Mouse (Mus musculus): ENCODE data around the gene Cisd3. TPM values are rescaled to one million over a fixed set of nuclear protein-coding genes. Genes with fewer than 3 reads are reported as not detected.
"Not testable (repeated sequence)": the region's sequence is repeated elsewhere in the genome, so short reads cannot be mapped to it uniquely, and the experiment has no call there.

Gene Cisd3
- polyA plus RNA-seq, 1 experiment from 2014 or later: 20.5 TPM

DNA sequence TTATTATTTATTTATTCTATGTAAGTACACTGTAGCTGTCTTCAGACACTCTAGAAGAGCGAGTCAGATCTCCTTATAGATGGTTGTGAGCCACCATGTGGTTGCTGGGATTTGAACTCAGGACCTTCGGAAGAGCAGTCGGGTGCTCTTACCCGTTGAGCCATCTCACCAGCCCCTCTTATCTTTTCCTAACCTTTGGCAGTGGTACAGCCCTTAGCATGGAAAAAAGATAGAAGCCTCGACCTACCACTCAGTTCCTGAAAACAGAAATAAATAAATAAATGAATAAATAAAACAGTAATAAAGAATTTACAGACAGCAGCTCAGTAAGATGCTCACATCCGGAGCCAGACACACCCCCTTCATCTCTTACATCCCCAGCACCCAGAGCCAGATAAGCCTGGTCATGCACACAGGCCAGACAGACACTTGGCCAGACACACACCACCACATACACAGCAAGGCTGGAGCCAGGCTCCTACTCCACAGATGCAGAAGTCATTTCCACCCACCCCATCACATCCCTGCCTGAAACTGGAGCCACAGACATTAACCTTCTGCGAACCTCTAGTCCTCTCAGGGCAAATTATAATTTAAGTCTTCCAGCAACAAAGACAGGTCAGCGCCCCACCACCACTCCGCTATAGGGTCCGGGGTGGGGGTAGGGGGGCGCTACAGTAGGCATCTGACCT, 11.7 kb downstream of the Cisd3 start:
- peak overlapping the region; percentile 99 for H3K27ac ChIP-seq (replicated peaks)
- DNase-seq (ENCODE audit: low spot score): no peak
- H3K4me1 ChIP-seq: peaks cover 72% of the 10 kb centered on the region
- 66% methylated on average over 11 of the region's 11 CpGs for WGBS
- H3K4me3 ChIP-seq: peak overlapping the region; percentile 90
- no peaks in the 10 kb centered on the region for H3K9me3 ChIP-seq (replicated peaks)
- 0 out of 2 replicates have a peak, but pooled peaks cover 7% of the 10 kb centered on the region for H3K27me3 ChIP-seq (ENCODE audit: low read depth, poor library complexity, severe bottlenecking)
- peaks cover 30% of the 10 kb centered on the region for H3K36me3 ChIP-seq

DNA sequence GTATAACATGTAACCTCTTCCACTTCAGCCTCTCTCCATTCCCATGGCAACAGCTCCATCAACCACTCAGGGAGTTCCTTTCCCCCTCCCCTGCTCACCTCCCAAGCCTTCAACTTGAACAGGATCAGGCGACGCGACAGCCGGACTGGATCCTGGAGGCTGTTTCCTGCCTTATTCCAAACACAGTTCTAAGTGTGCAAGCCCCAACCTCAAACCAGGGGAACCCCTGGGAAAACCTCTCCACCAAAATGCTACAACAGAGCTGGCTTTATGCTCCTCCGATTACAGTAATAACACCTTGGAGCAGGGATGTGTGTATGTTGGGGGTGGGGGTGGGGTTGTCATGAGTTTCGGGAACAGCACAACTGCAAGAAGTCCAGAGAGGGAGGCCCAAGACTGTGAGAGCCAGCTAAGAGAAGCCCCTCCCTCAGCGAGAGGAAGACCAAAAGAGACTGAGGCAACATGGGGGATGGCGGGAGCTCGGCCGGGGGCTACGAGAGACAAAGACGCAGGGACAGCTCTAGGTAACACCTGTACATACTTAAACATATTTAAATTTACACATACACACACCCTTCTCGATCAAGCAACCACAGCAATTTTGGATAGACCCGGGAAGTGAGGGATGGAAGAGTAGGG, 12.4 kb downstream of the Cisd3 start:
- WGBS: 3% methylated on average over 14 of the region's 14 CpGs
- H3K4me1 ChIP-seq: peaks cover 72% of the 10 kb centered on the region

DNA sequence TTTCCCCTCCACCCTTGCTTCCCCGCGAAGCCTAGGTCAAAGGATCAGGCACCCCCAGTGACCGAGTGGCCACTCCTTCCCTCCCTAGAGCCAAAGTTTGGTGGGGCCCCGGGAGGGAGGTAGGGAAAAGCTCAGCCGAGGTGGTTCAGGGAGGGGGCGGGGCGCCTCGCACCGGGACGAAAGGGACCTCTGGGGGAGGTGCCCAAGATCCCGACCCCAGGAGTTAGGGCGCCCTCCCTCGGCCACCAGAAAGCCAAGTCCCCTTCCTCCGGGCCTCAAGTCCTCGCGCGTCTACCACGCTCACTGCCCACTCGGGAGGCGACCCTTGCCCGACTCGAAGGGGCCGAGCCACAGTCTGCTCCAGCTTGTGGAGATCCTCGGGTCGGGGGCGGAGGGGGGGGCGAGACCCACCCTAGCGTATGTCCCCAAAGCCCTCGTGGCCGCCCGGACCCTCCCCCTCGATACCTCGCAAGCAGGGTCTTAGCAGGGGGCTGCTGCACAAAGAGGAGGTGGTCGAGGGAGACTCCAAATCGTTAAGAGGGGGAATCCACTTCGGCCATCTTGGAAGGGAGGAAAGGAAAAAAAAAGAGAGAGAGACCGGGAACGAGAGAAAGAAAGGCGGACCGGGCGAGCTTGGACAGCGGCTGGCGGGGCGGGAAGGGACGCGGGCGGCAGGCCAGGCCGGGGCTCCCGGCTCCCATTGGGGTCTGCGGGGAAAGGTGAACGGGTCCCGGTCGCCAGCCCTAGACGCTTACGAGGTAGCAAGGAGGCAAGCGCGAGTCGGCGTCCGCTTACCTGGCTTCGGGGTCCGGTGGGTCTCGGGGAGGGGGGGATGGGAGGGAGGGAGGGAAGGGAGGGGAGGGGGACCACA, 13.3 kb downstream of the Cisd3 start:
- peaks cover 15% of the 10 kb centered on the region; the same call in 1 of the 2 replicates for H3K36me3 ChIP-seq
- H3K4me1 ChIP-seq: peaks cover 75% of the 10 kb centered on the region
- H3K27me3 ChIP-seq (ENCODE audit: low read depth, poor library complexity, severe bottlenecking): 0 out of 2 replicates have a peak, but pooled peaks cover 7% of the 10 kb centered on the region
- DNase-seq (ENCODE audit: low spot score): peak; percentile 88
- H3K4me3 ChIP-seq: peak overlapping the region; percentile 90
- peak overlapping the region; percentile 99 for H3K27ac ChIP-seq (replicated peaks)
- no peaks in the 10 kb centered on the region for H3K9me3 ChIP-seq (replicated peaks)
- under 1% methylated on average over 61 of the region's 63 CpGs for WGBS

More for the DNA sequence above, 12.4 kb downstream of the Cisd3 start:
- H3K27me3 ChIP-seq (ENCODE audit: low read depth, poor library complexity, severe bottlenecking): 0 out of 2 replicates have a peak, but pooled peaks cover 7% of the 10 kb centered on the region
- peak overlapping the region; percentile 99 for H3K27ac ChIP-seq (replicated peaks)
- H3K9me3 ChIP-seq (replicated peaks): no peaks in the 10 kb centered on the region
- H3K4me3 ChIP-seq: peak overlapping the region; percentile 90
- H3K36me3 ChIP-seq: peaks cover 23% of the 10 kb centered on the region
- DNase-seq (ENCODE audit: low spot score): peak; percentile 55

DNA sequence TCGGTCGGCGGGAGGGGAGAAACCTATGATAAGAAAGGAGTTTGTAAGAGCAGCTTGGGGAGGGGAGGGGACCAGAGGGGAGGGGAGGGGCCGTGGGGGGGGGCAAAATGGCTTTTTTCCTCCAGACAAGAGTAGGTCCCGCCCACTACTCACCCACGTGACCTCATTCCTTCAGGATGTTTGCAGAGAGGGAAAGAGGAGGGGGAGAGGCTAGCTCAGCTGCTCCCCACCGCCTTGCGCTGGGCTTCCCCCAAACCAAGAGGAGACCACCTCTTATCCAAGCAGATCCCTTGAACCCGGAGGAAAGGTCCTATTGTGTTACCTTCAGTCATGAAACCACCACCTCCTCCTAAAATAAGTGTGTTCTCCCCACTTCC, 14.0 kb downstream of the Cisd3 start:
- 0% methylated on average over 5 of the region's 9 CpGs for WGBS

DNA sequence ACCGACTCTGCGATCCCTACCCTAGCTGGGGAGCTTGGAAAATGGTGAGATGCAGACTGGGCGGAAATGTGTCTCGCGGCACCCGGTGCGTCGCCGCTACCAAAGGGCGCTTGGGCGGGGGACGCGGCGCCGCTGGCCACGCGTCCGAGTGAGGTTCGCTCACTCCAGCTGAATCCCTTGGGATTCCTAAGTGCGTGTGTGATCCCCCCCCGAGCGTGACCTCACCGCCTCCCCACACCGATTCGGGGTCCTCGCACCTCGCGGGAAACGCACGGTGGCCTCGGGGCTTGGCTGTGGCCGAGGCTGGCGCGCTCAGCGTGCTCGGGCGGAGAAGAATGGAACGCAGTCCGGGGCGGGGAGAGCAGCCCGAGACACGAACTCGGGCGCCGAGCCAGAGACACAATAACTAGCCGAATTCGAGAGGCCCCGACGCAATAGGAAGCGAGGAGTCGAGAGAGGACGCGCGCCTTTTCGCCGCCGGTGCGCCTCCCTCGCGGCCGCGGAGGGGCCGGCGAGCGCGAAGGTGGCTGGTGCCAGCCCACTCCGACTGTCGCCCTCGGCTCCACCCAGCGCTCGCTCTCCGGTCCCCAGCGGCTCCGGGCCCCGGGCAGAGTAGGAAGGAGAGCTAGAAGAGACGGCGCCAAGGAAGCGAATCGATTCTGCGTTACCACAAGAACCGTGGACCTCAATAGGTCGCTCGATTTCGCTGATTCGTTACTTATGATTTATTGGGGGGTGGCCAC, 14.5 kb downstream of the Cisd3 start, which contains the start of gene Pcgf2:
TSS of gene Pcgf2 (minus strand) at position 495 of the 743 bp plus-strand sequence.
- Histone ChIP-seq H3K4me1 (peaks cover 72% of the 10 kb centered on the region), H3K9me3 (replicated peaks) (no peaks in the 10 kb centered on the region), H3K36me3 (peaks cover 14% of the 10 kb centered on the region; the same call in 1 of the 2 replicates), H3K4me3 (peak within 1 kb of the TSS; percentile 90), H3K27ac (replicated peaks) (peak within 1 kb of the TSS; percentile 99), H3K27me3 (ENCODE audit: low read depth, poor library complexity, severe bottlenecking) (0 out of 2 replicates have a peak, but pooled peaks cover 7% of the 10 kb centered on the region)
- peak; percentile 82 for DNase-seq (ENCODE audit: low spot score)
- WGBS: under 1% methylated on average over 85 of the region's 85 CpGs

More for the DNA sequence above, 14.0 kb downstream of the Cisd3 start:
- H3K4me1 ChIP-seq: peaks cover 75% of the 10 kb centered on the region
- peaks cover 15% of the 10 kb centered on the region; the same call in 1 of the 2 replicates for H3K36me3 ChIP-seq
- peak overlapping the region; percentile 99 for H3K27ac ChIP-seq (replicated peaks)
- H3K4me3 ChIP-seq: peak overlapping the region; percentile 90
- DNase-seq (ENCODE audit: low spot score): peak; percentile 94
- no peaks in the 10 kb centered on the region for H3K9me3 ChIP-seq (replicated peaks)
- 0 out of 2 replicates have a peak, but pooled peaks cover 7% of the 10 kb centered on the region for H3K27me3 ChIP-seq (ENCODE audit: low read depth, poor library complexity, severe bottlenecking)

DNA sequence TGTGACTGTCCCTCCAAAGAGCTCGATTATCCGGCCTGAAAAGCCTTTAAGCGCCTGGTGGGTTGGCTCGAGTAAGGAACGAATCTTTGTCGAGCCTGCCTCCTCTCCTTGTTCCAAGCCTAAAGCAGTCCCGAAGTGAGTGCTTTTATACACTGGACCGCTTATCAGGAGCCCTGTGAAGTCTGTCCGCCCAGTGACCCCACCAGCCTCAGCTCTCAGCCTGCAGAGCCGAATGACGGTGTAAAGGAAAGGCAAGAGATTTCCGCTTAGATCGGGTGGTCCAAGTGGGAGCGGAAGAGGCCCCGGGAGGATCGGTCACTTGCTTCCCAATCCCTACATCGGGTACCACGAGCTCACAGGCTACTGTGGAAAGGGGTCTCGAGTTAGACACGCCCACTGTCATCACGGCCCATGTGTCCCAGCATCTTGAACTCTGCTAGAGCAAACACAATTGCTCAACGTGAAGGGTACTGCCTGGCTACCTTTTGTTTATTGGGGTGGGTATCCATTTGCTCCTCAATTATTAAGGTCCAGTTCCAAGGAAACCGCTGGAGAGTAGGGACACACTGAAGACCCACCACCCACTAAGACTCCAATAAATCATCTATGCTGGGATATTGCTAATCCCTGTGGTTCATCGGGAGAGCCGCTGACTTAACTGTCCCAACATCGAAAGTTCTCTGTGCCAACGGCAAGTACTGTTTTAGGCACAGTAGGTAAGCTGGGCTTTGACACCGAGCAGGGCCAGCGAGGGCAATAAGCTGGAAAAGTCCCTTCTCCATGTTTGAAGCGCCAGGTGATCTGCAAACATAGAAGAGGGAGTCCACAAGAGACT, 15.3 kb downstream of the Cisd3 start:
- Histone ChIP-seq H3K36me3 (peaks cover 16% of the 10 kb centered on the region), H3K27me3 (ENCODE audit: low read depth, poor library complexity, severe bottlenecking) (0 out of 2 replicates have a peak, but pooled peaks cover 7% of the 10 kb centered on the region), H3K9me3 (replicated peaks) (no peaks in the 10 kb centered on the region), H3K4me1 (peaks cover 64% of the 10 kb centered on the region), H3K4me3 (peak overlapping the region; percentile 90), H3K27ac (replicated peaks) (peak overlapping the region; percentile 99)
- 20% methylated on average over 30 of the region's 30 CpGs for WGBS
- peak; percentile 58 for DNase-seq (ENCODE audit: low spot score)

DNA sequence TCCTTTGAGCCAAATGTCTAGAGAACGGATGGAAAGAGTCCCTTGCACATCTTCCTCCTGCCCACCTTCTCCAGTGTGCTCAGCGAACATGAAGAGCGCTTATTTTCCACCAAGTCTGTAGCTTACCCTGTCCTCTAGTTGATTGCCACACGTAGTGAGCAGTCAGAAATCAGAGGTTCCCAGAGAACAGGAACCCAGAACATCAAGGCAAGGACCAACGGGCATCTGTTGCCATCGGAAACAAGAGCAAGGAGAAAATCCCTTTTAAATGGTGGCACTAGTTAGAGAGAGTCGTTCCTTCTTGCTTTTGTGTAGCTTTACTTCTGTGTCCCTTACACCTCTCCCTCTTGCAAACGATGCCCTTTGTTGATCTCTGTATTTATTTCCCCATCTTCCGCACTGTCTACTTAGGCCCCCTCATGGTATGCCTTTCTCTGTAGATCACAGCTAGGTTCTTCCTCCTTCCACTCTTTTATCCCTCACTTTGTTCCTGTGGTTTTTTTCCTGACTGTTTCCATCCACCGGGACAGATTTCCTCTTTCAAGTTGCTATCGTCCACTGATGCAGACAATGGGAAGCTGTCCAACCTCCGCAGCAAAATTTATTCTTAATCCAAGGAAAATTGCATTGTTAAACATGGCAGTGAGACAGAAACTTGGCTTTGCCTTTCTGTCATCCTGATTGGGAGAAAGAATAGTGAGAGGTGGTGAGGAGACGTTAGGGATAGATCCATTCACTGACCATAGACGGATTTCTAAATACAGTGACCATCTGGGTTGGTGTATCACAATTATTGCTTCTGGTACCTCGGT, 16.2 kb downstream of the Cisd3 start:
- Histone ChIP-seq H3K4me3 (peak overlapping the region; percentile 90), H3K27ac (replicated peaks) (peak overlapping the region; percentile 99; the same call in 1 of the 2 replicates), H3K27me3 (ENCODE audit: low read depth, poor library complexity, severe bottlenecking) (0 out of 2 replicates have a peak, but pooled peaks cover 7% of the 10 kb centered on the region), H3K9me3 (replicated peaks) (no peaks in the 10 kb centered on the region), H3K4me1 (peaks cover 56% of the 10 kb centered on the region), H3K36me3 (peaks cover 24% of the 10 kb centered on the region)
- 52% methylated on average over 15 of the region's 15 CpGs for WGBS
- no peak for DNase-seq (ENCODE audit: low spot score)

DNA sequence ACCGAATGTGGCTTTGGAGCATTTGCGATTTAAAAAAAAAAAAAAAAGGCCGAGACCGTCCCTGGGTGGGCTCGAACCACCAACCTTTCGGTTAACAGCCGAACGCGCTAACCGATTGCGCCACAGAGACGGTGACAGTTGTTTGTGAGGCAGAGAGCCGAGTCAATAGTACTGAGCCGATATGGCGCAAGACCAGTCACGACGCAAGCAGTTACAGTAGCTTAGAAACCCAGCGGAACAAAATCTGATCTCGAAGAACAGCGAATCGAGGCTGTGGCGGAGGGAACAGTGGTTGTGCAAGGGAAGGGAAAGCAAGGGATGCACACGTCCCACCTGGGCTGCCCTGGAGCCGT, 16.7 kb downstream of the Cisd3 start:
- Histone ChIP-seq H3K27me3 (ENCODE audit: low read depth, poor library complexity, severe bottlenecking) (0 out of 2 replicates have a peak, but pooled peaks cover 7% of the 10 kb centered on the region), H3K9me3 (replicated peaks) (no peaks in the 10 kb centered on the region), H3K4me1 (peaks cover 50% of the 10 kb centered on the region), H3K27ac (replicated peaks) (peak overlapping the region; percentile 85), H3K36me3 (peaks cover 30% of the 10 kb centered on the region), H3K4me3 (peak overlapping the region; percentile 90)
- DNase-seq (ENCODE audit: low spot score): peak; percentile 88
- under 1% methylated on average over 24 of the region's 24 CpGs for WGBS

DNA sequence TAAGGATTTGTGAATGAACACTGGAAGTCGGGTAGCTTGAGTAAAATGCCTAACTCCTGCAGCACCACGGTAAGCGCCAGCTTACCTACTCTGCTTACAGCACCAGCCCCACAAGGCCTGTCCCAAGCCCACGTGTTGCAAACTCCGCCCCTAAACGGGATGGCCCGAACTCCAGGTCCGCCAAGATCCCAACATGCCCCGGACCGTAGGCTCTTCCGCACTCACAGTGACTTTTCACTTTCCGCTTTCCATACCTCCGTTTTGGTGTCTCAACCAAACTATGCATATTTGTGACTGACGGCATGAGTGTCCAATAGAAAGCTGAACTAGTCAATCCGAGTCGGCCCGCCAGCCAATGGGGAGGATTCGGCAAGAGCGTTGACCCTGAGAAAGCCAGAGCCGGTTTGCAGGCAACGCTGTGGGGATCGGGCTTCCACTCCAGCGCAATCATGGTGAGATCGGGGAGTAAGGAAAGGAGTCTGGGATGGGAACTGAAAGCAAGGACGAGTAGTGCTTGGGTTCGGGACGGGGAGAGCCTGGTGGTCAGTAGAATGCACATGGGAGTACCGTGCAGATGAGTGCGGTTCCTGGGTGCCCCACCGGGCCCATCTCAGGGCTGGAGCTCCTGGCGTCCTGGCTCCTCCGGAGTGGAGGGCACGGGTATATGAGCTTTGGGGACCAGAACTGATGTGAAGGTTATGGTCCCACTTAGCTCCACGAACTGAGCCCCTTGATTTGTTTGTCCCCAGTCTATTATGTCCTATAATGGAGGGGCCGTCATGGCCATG, 17.6 kb downstream of the Cisd3 start, which contains the start of gene Psmb3:
TSS of gene Psmb3 (plus strand) at position 361 of the 788 bp plus-strand sequence.
- Histone ChIP-seq H3K4me3 (peak within 1 kb of the TSS; percentile 90), H3K27ac (replicated peaks) (peak within 1 kb of the TSS; percentile 85), H3K9me3 (replicated peaks) (no peaks in the 10 kb centered on the region), H3K27me3 (ENCODE audit: low read depth, poor library complexity, severe bottlenecking) (0 out of 2 replicates have a peak, but pooled peaks cover 7% of the 10 kb centered on the region), H3K36me3 (peaks cover 38% of the 10 kb centered on the region), H3K4me1 (peaks cover 41% of the 10 kb centered on the region)
- WGBS: under 1% methylated on average over 35 of the region's 35 CpGs
- DNase-seq (ENCODE audit: low spot score): peak; percentile 97

DNA sequence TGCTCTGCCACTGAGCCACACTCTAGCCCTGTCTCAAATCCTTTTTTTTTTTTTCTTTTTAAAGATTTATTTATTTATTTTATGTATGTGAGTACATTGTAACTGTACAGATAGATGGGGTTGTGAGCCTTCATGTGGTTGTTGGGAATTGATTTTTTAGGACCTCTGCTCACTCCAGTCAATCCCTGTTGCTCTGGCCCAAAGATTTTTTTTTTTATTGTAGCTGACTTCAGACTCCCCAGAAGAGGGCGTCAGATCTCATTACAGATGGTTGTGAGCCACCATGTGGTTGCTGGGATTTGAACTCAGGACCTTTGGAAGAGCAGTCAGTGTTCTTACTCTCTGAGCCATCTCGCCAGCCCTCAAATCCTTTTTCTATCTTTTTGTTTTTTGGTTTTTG, 24.4 kb downstream of the Cisd3 start:
- H3K36me3 ChIP-seq: peaks cover 94% of the 10 kb centered on the region
- H3K4me3 ChIP-seq: not testable (repeated sequence)

More for the DNA sequence above, 24.4 kb downstream of the Cisd3 start:
- not testable (repeated sequence) for H3K27me3 ChIP-seq (ENCODE audit: low read depth, poor library complexity, severe bottlenecking); H3K27ac ChIP-seq (replicated peaks); H3K9me3 ChIP-seq (replicated peaks); DNase-seq (ENCODE audit: low spot score); H3K4me1 ChIP-seq
- 73% methylated on average over 2 of the region's 2 CpGs for WGBS

Measured in midbrain, embryonic 10.5 days (tissue).